Comparison of ENCODE assay signal across 8 mouse cellular contexts in genomic region chr17:28279780-28280422, GRCm38 (mm10). TPM values are rescaled to one million over a fixed set of nuclear protein-coding genes. Genes with fewer than 3 reads are reported as not detected.
DNase-seq lines count a peak whose midpoint lies in the region; ATAC-seq lines count a peak whose summit lies in the region.

No protein-coding gene starts in this region.

- WGBS in stomach, embryonic 16.5 days = 59% methylated on average over 15 of the region's 15 CpGs

- intact Hi-C loops in left cerebral cortex, postnatal 36 days (cut with DNase I) = no loop called here

- peaks cover 17% of the 10 kb centered on the region for H3K4me1 ChIP-seq in stomach, embryonic 16.5 days (ENCODE audit: control insufficient read depth, insufficient read depth, low read length)

- no peaks in the 10 kb centered on the region for H3K36me3 ChIP-seq in stomach, embryonic 16.5 days (ENCODE audit: control insufficient read depth, insufficient read depth, low read length)

- no peak overlapping the region for H3K4me2 ChIP-seq in stomach, embryonic 16.5 days (ENCODE audit: low read depth, low read length)

- peak; percentile 49 to 71 for DNase-seq in cerebellum, postnatal 14 days
- no peak for DNase-seq in cerebellum, adult 11 months
- peak; percentile 65 for DNase-seq in Muller cell, postnatal 12 days (ENCODE audit: inconsistent ontology term)
- DNase-seq in heart, adult 9 months (ENCODE audit: low spot score in 2 of 2) = peak; percentile 52 to 60
- peak; percentile 92 to 93 for DNase-seq in kidney, postnatal 36 days
- no peak for DNase-seq in spleen, postnatal 4 days (ENCODE audit: low spot score in 2 of 2)
- DNase-seq in left cerebral cortex, postnatal 36 days (ENCODE audit: low spot score in 2 of 2) = no peak

- H3K27me3 ChIP-seq in stomach, embryonic 16.5 days (ENCODE audit: control insufficient read depth, insufficient read depth, low read length) = no peaks in the 10 kb centered on the region

- H3K4me3 ChIP-seq in stomach, embryonic 16.5 days (replicated peaks; ENCODE audit: low read length) = no peak overlapping the region

- H3K9me3 ChIP-seq in stomach, embryonic 16.5 days (replicated peaks; ENCODE audit: control insufficient read depth, low read length) = no peaks in the 10 kb centered on the region

- no peak overlapping the region for H3K9ac ChIP-seq in stomach, embryonic 16.5 days (ENCODE audit: low read length)

- ATAC-seq in stomach, embryonic 16.5 days (ENCODE audit: insufficient read depth, low FRiP score) = peak; percentile 22; the same call in 1 of the 2 replicates

- H3K27ac ChIP-seq in stomach, embryonic 16.5 days (ENCODE audit: low read length) = no peak overlapping the region

RNA-seq across cellular contexts. Expression of gene Fance, which starts 33.4 kb away (rescaled TPM):
- 19.0 and 20.4 TPM in 2 replicates for polyA plus RNA-seq in stomach, embryonic 16.5 days (2015; fragmentation: Nextera tagmentation; extraction: Ambion mirVana)
- total RNA-seq in left cerebral cortex, postnatal 36 days (2021) = 10 to 100 TPM; 21.6 to 29.5 TPM

RNA-seq across cellular contexts. Expression of gene Ppard, which starts 47.4 kb away (rescaled TPM):
- 2.8 and 3.0 TPM in 2 replicates for polyA plus RNA-seq in stomach, embryonic 16.5 days (2015; fragmentation: Nextera tagmentation; extraction: Ambion mirVana)
- total RNA-seq in left cerebral cortex, postnatal 36 days (2021) = 10 to 100 TPM; 28.7 to 30.2 TPM

RNA-seq across cellular contexts. Expression of gene Rpl10a, which starts 48.4 kb away (rescaled TPM):
- 538 and 564 TPM in 2 replicates for polyA plus RNA-seq in stomach, embryonic 16.5 days (2015; fragmentation: Nextera tagmentation; extraction: Ambion mirVana)
- total RNA-seq in left cerebral cortex, postnatal 36 days (2021) = 100 to 1,000 TPM; 289 to 354 TPM

Comparison
In these comparisons a context has a peak if more than half of its experiments do, and no peak if none do; other contexts are left out.
1. DNase-seq: peak in cerebellum, postnatal 14 days (2 of 2), Muller cell, postnatal 12 days (single experiment), heart, adult 9 months (2 of 2) and kidney, postnatal 36 days (2 of 2); none in cerebellum, adult 11 months (single experiment), spleen, postnatal 4 days (0 of 2) and left cerebral cortex, postnatal 36 days (0 of 2).